Mouse (Mus musculus): ENCODE results near the gene Stk39. TPM values are rescaled to one million over a fixed set of nuclear protein-coding genes. Genes with fewer than 3 reads are reported as not detected.

Stk39 gene
- total RNA-seq, 2 experiments from 2014 or later, result 82.0 to 87.6 TPM

DNA sequence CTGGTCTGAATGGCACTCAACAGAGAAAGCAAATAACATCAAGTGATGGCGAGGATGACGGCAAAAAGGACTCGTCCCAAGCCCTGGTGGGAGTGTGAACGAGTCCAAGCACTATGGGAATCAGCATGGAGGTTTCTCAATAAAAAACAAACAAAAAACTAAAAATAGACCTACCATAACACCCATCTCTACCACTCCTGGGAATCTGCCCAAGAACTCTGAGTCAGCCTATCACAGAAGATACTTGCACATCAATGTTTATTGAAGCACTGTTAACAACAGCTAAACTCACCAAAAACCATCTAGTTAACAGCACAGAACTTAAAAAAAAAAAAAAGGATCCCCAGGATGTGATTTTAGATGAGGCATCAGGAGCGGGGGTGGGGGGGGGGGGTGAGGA is 55.0 kb downstream of the Stk39 start:
- H3K4me3 ChIP-seq, result no peak overlapping the region
- intact Hi-C loops (cut with DNase I), result loop anchor here (5.0 kb wide), 1 partner anchor 50 kb away; no protein-coding TSS in a partner anchor
- peak overlapping the region; percentile 51 for H3K27ac ChIP-seq
- no peak for DNase-seq (ENCODE audit: extremely low spot score in 1 of 2, low spot score in 2 of 2)
- TF ChIP-seq CTCF (IDR thresholded peaks at IDR 0.05), result no peak

- no peak for TF ChIP-seq CTCF (IDR thresholded peaks at IDR 0.05)
- no peak overlapping the region for H3K27ac ChIP-seq
- intact Hi-C loops (cut with DNase I), result loop anchor here (5.0 kb wide), 1 partner anchor 48 kb away; no protein-coding TSS in a partner anchor
- H3K4me3 ChIP-seq, result no peak overlapping the region
- DNase-seq (ENCODE audit: extremely low spot score in 1 of 2, low spot score in 2 of 2), result no peak
Measured at GRCm38 (mm10) chr2:68415691-68416090, 56.4 kb downstream of the Stk39 start.

DNA sequence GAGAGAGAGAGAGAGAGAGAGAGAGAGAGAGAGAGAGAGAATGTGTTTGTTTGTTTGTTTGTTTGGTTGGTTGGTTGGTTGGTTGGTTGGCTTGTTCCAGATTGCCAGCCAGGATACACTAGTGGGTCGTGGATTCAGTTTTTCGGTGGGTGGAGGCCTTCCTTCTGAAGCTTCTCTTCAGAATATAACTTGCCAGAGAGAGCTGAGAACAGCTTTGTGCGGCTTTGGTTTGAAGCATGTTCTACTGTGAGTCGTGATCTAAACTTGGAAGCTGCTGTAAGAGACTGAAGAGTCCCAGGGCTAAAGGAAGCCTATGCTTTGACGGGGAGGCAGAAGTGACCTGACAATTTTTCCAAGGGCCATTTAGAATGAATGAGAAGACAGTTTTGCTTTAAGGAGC is 59.9 kb downstream of the Stk39 start:
- intact Hi-C loops (cut with DNase I), result no loop called here
- H3K27ac ChIP-seq, result peak overlapping the region; percentile 64
- DNase-seq (ENCODE audit: extremely low spot score in 1 of 2, low spot score in 2 of 2), result no peak
- H3K4me3 ChIP-seq, result no peak overlapping the region
- no peak for TF ChIP-seq CTCF (IDR thresholded peaks at IDR 0.05)

GRCm38 (mm10) chr2:68411201-68411600 is 60.9 kb downstream of the Stk39 start:
- Histone ChIP-seq H3K4me3 (no peak overlapping the region), H3K27ac (peak overlapping the region; percentile 64)
- no peak for DNase-seq (ENCODE audit: extremely low spot score in 1 of 2, low spot score in 2 of 2)
- no peak for TF ChIP-seq CTCF (IDR thresholded peaks at IDR 0.05)
- intact Hi-C loops (cut with DNase I), result no loop called here

- no peak for TF ChIP-seq CTCF (IDR thresholded peaks at IDR 0.05)
- no peak overlapping the region for H3K4me3 ChIP-seq
- intact Hi-C loops (cut with DNase I), result no loop called here
Measured at GRCm38 (mm10) chr2:68409640-68410215, 62.3 kb downstream of the Stk39 start.

GRCm38 (mm10) chr2:68408271-68408980 is 63.6 kb downstream of the Stk39 start:
- no peak for TF ChIP-seq CTCF (IDR thresholded peaks at IDR 0.05)
- H3K27ac ChIP-seq, result peak overlapping the region; percentile 9; the same call in 1 of the 2 replicates
- no peak for DNase-seq (ENCODE audit: extremely low spot score in 1 of 2, low spot score in 2 of 2)
- no peak overlapping the region for H3K4me3 ChIP-seq
- intact Hi-C loops (cut with DNase I), result no loop called here

More at GRCm38 (mm10) chr2:68409640-68410215, 62.3 kb downstream of the Stk39 start:
- H3K27ac ChIP-seq, result no peak overlapping the region
- no peak for DNase-seq (ENCODE audit: extremely low spot score in 1 of 2, low spot score in 2 of 2)

DNA sequence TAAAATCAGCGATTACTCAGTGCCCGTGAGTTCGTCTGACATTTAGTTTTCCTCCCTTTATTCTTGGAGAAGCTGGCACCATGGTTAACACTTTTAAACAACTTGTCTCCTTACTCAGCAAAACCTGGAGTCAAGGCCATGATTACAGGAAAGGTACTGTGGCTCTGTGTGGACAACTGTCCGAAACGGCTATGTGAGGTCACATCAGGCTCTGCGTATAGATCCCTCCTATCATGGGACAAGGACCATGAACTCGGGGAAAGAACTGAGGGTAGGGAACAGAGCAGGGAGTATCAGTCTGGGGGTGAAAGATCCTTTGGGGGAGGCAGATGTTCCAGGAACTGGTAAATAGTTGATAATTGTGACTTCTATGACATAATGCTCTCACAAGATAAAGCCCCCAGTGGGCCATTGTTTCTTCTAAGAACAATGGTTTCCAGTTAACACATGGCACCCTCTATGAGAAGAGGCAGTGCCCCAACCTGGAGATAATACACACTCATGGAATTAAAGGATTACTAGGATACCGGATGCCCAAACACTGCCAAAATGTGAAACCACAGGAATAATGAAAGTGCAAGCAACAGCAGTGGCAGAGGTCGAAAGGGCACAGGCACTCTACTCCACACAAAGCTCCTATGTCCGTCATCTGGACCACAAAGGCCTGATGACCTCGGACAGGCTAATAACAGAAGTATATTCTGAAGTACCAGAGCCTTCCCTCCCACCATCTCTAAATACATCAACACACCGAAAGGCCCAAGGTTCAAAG is 64.7 kb downstream of the Stk39 start:
- TF ChIP-seq CTCF (IDR thresholded peaks at IDR 0.05), result no peak
- intact Hi-C loops (cut with DNase I), result no loop called here
- Histone ChIP-seq H3K27ac (no peak overlapping the region), H3K4me3 (no peak overlapping the region)
- DNase-seq (ENCODE audit: extremely low spot score in 1 of 2, low spot score in 2 of 2), result no peak

GRCm38 (mm10) chr2:68406571-68407074 is 65.4 kb downstream of the Stk39 start:
- DNase-seq (ENCODE audit: extremely low spot score in 1 of 2, low spot score in 2 of 2), result no peak
- Histone ChIP-seq H3K27ac (no peak overlapping the region; the same call in 1 of the 2 replicates), H3K4me3 (no peak overlapping the region)
- intact Hi-C loops (cut with DNase I), result no loop called here
- TF ChIP-seq CTCF (IDR thresholded peaks at IDR 0.05), result no peak

DNA sequence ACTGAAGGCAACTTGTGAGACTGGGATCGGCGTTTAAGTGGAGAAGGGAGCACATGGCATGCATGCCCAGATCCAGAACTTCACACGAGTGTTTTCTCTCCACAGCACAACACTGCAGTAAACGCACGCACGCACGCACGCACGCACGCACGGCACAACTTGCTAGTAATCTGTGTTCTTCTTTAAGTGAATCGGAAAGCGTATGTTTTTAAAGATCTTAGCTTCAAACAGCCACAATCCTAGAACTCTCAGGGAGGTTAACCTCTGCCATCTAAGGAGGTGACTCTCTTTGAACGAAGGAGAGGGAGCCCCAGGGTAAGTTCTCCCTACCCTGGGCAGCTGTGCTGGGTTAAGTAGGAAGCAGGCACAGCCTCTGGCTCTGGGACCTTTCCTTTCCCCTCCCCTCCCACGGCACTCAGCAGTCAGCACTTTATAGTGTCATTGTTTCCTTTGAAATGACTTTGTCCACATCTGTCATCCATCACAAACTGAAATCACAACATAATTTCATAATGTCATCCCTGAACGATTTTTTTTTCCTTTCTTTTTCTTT is 66.8 kb downstream of the Stk39 start:
- Histone ChIP-seq H3K27ac (no peak overlapping the region), H3K4me3 (no peak overlapping the region)
- no peak for TF ChIP-seq CTCF (IDR thresholded peaks at IDR 0.05)
- no peak for DNase-seq (ENCODE audit: extremely low spot score in 1 of 2, low spot score in 2 of 2)
- intact Hi-C loops (cut with DNase I), result no loop called here

DNA sequence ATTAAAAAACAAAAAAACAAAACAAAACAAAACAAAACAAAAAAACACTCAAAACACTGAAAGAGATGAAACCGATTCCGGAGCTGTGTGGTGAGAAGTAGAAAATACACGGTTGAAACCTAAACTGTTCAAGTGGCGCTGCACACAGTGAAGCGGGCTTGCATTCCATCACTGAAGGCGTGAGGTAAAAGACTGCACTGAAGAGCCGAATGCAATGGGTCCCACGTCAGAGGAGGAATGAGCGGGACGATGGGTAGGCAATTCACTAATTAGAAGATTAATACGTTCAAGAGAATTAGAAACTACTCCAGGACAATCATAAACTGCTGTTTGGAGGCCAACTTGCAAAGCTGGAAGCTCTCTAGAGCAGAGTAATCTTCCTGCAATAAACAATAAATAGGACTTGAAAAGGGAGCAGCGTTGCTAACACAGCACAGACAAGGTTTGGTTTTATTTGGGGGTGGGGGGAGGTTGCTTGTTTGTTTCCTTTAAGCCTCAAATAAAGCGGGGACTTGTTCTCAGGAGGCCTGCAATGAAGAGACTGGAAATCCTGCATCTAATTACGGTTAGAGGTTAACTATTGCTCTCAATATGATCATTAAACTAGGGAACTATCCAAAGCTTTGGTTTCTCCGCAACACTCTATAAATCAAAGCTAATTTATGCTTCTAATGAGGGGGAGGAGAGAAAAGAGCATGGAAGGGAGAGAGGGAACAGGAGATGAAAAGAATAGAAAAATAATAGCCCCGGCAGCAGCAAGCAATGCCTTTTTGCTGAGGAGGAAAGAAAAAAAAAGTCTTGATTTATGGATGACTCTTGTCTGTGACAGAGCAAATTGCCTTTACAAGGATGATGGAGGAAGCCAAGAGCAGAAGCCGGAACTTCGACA is 67.5 kb downstream of the Stk39 start:
- Histone ChIP-seq H3K4me3 (no peak overlapping the region), H3K27ac (no peak overlapping the region)
- no peak for DNase-seq (ENCODE audit: extremely low spot score in 1 of 2, low spot score in 2 of 2)
- TF ChIP-seq CTCF (IDR thresholded peaks at IDR 0.05), result no peak
- intact Hi-C loops (cut with DNase I), result no loop called here
